Comparison of ENCODE assay signal across 14 mouse cellular contexts in genomic region chr11:75142749-75143148, GRCm38 (mm10). TPM values are rescaled to one million over a fixed set of nuclear protein-coding genes. Genes with fewer than 3 reads are reported as not detected.
DNase-seq lines count a peak whose midpoint lies in the region; ATAC-seq lines count a peak whose summit lies in the region.
"Had no signal": no experiment of that assay in that cellular context is flagged by ENCODE, and none has a peak within 500 bp of the region (broad histone marks: within the 10 kb centered on the region; RNA-seq: fewer than 3 reads in every experiment).

No protein-coding gene starts in this region.

- peaks cover 20% of the 10 kb centered on the region for H3K36me3 ChIP-seq in kidney, embryonic 16.5 days (ENCODE audit: insufficient read depth, low read length)
- no peaks in the 10 kb centered on the region; the same call in 1 of the 2 replicates for H3K36me3 ChIP-seq in embryonic facial prominence, embryonic 11.5 days (replicated peaks; ENCODE audit: control insufficient read depth, insufficient read depth, low read depth, low read length)
- 0 out of 2 replicates have a peak, but pooled peaks cover 5% of the 10 kb centered on the region for H3K36me3 ChIP-seq in intestine, embryonic 15.5 days
- peaks cover 10% of the 10 kb centered on the region; the same call in 1 of the 2 replicates for H3K36me3 ChIP-seq in stomach, embryonic 15.5 days
- H3K36me3 ChIP-seq in heart, embryonic 12.5 days, result peaks cover 26% of the 10 kb centered on the region

- no peak overlapping the region for H3K4me3 ChIP-seq in kidney, embryonic 16.5 days (ENCODE audit: low read length)
- H3K4me3 ChIP-seq in embryonic facial prominence, embryonic 11.5 days (ENCODE audit: low read depth, low read length), result no peak overlapping the region
- H3K4me3 ChIP-seq in intestine, embryonic 15.5 days (replicated peaks), result no peak overlapping the region
- no peak overlapping the region for H3K4me3 ChIP-seq in stomach, embryonic 15.5 days (replicated peaks)
- H3K4me3 ChIP-seq in heart, embryonic 12.5 days, result no peak overlapping the region
- H3K4me3 ChIP-seq: heart, embryonic 15.5 days; megakaryocyte, embryonic 14.5 days had no signal

- H3K4me1 ChIP-seq in kidney, embryonic 16.5 days (ENCODE audit: insufficient read depth, low read length), result peaks cover 68% of the 10 kb centered on the region
- H3K4me1 ChIP-seq in embryonic facial prominence, embryonic 11.5 days (ENCODE audit: control insufficient read depth, insufficient read depth, low read length), result peaks cover 14% of the 10 kb centered on the region
- peaks cover 54% of the 10 kb centered on the region for H3K4me1 ChIP-seq in intestine, embryonic 15.5 days (replicated peaks)
- H3K4me1 ChIP-seq in stomach, embryonic 15.5 days, result peaks cover 54% of the 10 kb centered on the region
- H3K4me1 ChIP-seq in heart, embryonic 12.5 days (replicated peaks), result peaks cover 66% of the 10 kb centered on the region

- H3K27me3 ChIP-seq in kidney, embryonic 16.5 days (ENCODE audit: insufficient read depth, low read length), result no peaks in the 10 kb centered on the region
- no peaks in the 10 kb centered on the region for H3K27me3 ChIP-seq in embryonic facial prominence, embryonic 11.5 days (ENCODE audit: control insufficient read depth, insufficient read depth, low read length)
- H3K27me3 ChIP-seq in intestine, embryonic 15.5 days (replicated peaks), result no peaks in the 10 kb centered on the region
- no peaks in the 10 kb centered on the region for H3K27me3 ChIP-seq in stomach, embryonic 15.5 days (replicated peaks)
- H3K27me3 ChIP-seq in heart, embryonic 12.5 days (replicated peaks), result no peaks in the 10 kb centered on the region
- H3K27me3 ChIP-seq: heart, embryonic 15.5 days; megakaryocyte, embryonic 14.5 days had no signal

- no peak for ATAC-seq in kidney, embryonic 16.5 days (ENCODE audit: low FRiP score, low TSS enrichment)
- no peak for ATAC-seq in embryonic facial prominence, embryonic 11.5 days (replicated peaks; ENCODE audit: insufficient number of reproducible peaks, low FRiP score, low TSS enrichment, low read depth)
- no peak for ATAC-seq in intestine, embryonic 15.5 days
- no peak for ATAC-seq in stomach, embryonic 15.5 days (ENCODE audit: insufficient read depth, low FRiP score, low read depth)
- ATAC-seq in heart, embryonic 12.5 days (ENCODE audit: insufficient number of reproducible peaks, low FRiP score), result no peak
- ATAC-seq: forebrain, embryonic 16.5 days; midbrain, embryonic 16.5 days had no signal

- H3K9me3 ChIP-seq in kidney, embryonic 16.5 days (ENCODE audit: low read length), result no peaks in the 10 kb centered on the region
- H3K9me3 ChIP-seq in embryonic facial prominence, embryonic 11.5 days (replicated peaks; ENCODE audit: control insufficient read depth, low read length), result no peaks in the 10 kb centered on the region
- no peaks in the 10 kb centered on the region for H3K9me3 ChIP-seq in intestine, embryonic 15.5 days
- no peaks in the 10 kb centered on the region for H3K9me3 ChIP-seq in stomach, embryonic 15.5 days
- no peaks in the 10 kb centered on the region for H3K9me3 ChIP-seq in heart, embryonic 12.5 days (replicated peaks)
- H3K9me3 ChIP-seq: heart, embryonic 15.5 days; megakaryocyte, embryonic 14.5 days had no signal

- DNase-seq in kidney, postnatal 4 days, result no peak
- no peak for DNase-seq in embryonic facial prominence, embryonic 11.5 days (ENCODE audit: low spot score)
- no peak for DNase-seq in spleen, adult 12 weeks (ENCODE audit: low spot score)
- DNase-seq: cerebellum, adult 9-11 months; kidney, postnatal 36 days; lung, adult 18-20 months had no signal

- 81% methylated on average over 4 of the region's 4 CpGs for WGBS in kidney, embryonic 16.5 days
- 80% methylated on average over 4 of the region's 4 CpGs for WGBS in embryonic facial prominence, embryonic 11.5 days
- 71% methylated on average over 4 of the region's 4 CpGs for WGBS in intestine, embryonic 15.5 days
- WGBS in stomach, embryonic 15.5 days, result 74% methylated on average over 4 of the region's 4 CpGs
- whole genome bisulfite sequencing in heart, embryonic 12.5 days, result 66% methylated on average over 4 of the region's 4 CpGs

- H3K9ac ChIP-seq in kidney, embryonic 16.5 days (replicated peaks; ENCODE audit: low read length), result no peak overlapping the region
- H3K9ac ChIP-seq in embryonic facial prominence, embryonic 11.5 days (replicated peaks; ENCODE audit: low read length), result no peak overlapping the region
- H3K9ac ChIP-seq in intestine, embryonic 15.5 days, result no peak overlapping the region
- H3K9ac ChIP-seq in stomach, embryonic 15.5 days, result no peak overlapping the region
- no peak overlapping the region for H3K9ac ChIP-seq in heart, embryonic 12.5 days
- H3K9ac ChIP-seq: heart, embryonic 15.5 days had no signal

- peak overlapping the region; percentile 75; the same call in 1 of the 2 replicates for H3K27ac ChIP-seq in kidney, embryonic 16.5 days (ENCODE audit: low read length)
- H3K27ac ChIP-seq in embryonic facial prominence, embryonic 11.5 days (replicated peaks; ENCODE audit: low read depth, low read length), result 0 out of 2 replicates have a peak overlapping the region, but pooled peaks have one; percentile 4
- peak overlapping the region; percentile 83; the same call in 1 of the 2 replicates for H3K27ac ChIP-seq in intestine, embryonic 15.5 days
- peak overlapping the region; percentile 90; the same call in 1 of the 2 replicates for H3K27ac ChIP-seq in stomach, embryonic 15.5 days
- H3K27ac ChIP-seq in heart, embryonic 12.5 days (ENCODE audit: poor library complexity, severe bottlenecking), result no peak overlapping the region

- no peak overlapping the region for H3K4me2 ChIP-seq in kidney, embryonic 16.5 days (replicated peaks; ENCODE audit: low read depth, low read length)
- no peak overlapping the region for H3K4me2 ChIP-seq in embryonic facial prominence, embryonic 11.5 days (ENCODE audit: low read depth, low read length)
- no peak overlapping the region for H3K4me2 ChIP-seq in intestine, embryonic 15.5 days (replicated peaks)
- H3K4me2 ChIP-seq in stomach, embryonic 15.5 days, result no peak overlapping the region
- H3K4me2 ChIP-seq in heart, embryonic 12.5 days, result no peak overlapping the region
- H3K4me2 ChIP-seq: heart, embryonic 15.5 days had no signal

RNA-seq across cellular contexts. Expression of gene Hic1, which starts 26.6 kb away (rescaled TPM):
- polyA plus RNA-seq in kidney, embryonic 16.5 days (2015; fragmentation: Nextera tagmentation; extraction: Ambion mirVana), result 16.1 and 16.2 TPM in 2 replicates
- 3.2 and 3.6 TPM in 2 replicates for polyA plus RNA-seq in embryonic facial prominence, embryonic 11.5 days (2014; fragmentation: Nextera tagmentation; extraction: Ambion mirVana)
- 20.3 and 22.0 TPM in 2 replicates for polyA plus RNA-seq in intestine, embryonic 15.5 days (2015; fragmentation: Nextera tagmentation; extraction: Ambion mirVana)
- 25.3 and 28.0 TPM in 2 replicates for polyA plus RNA-seq in stomach, embryonic 15.5 days (2015; fragmentation: Nextera tagmentation; extraction: Ambion mirVana)
- polyA plus RNA-seq in heart, embryonic 12.5 days (2016; fragmentation: Nextera tagmentation; extraction: Ambion mirVana), result 13.3 and 13.8 TPM in 2 replicates

RNA-seq across cellular contexts. Expression of gene Ovca2, which starts 35.9 kb away (rescaled TPM):
- polyA plus RNA-seq in kidney, embryonic 16.5 days (2015; fragmentation: Nextera tagmentation; extraction: Ambion mirVana), result 26.1 and 26.9 TPM in 2 replicates
- polyA plus RNA-seq in embryonic facial prominence, embryonic 11.5 days (2014; fragmentation: Nextera tagmentation; extraction: Ambion mirVana), result 37.3 and 37.5 TPM in 2 replicates
- polyA plus RNA-seq in intestine, embryonic 15.5 days (2015; fragmentation: Nextera tagmentation; extraction: Ambion mirVana), result 21.3 and 21.4 TPM in 2 replicates
- polyA plus RNA-seq in stomach, embryonic 15.5 days (2015; fragmentation: Nextera tagmentation; extraction: Ambion mirVana), result 21.0 and 22.2 TPM in 2 replicates
- polyA plus RNA-seq in heart, embryonic 12.5 days (2016; fragmentation: Nextera tagmentation; extraction: Ambion mirVana), result 19.4 and 20.5 TPM in 2 replicates

RNA-seq across cellular contexts. Expression of gene Dph1, which starts 48.3 kb away (rescaled TPM):
- polyA plus RNA-seq in kidney, embryonic 16.5 days (2015; fragmentation: Nextera tagmentation; extraction: Ambion mirVana), result 28.2 and 28.4 TPM in 2 replicates
- 20.0 and 23.2 TPM in 2 replicates for polyA plus RNA-seq in embryonic facial prominence, embryonic 11.5 days (2014; fragmentation: Nextera tagmentation; extraction: Ambion mirVana)
- polyA plus RNA-seq in intestine, embryonic 15.5 days (2015; fragmentation: Nextera tagmentation; extraction: Ambion mirVana), result 23.4 and 23.8 TPM in 2 replicates
- polyA plus RNA-seq in stomach, embryonic 15.5 days (2015; fragmentation: Nextera tagmentation; extraction: Ambion mirVana), result 18.4 and 21.3 TPM in 2 replicates
- 23.3 and 23.5 TPM in 2 replicates for polyA plus RNA-seq in heart, embryonic 12.5 days (2016; fragmentation: Nextera tagmentation; extraction: Ambion mirVana)

RNA-seq across cellular contexts. Expression of gene Rtn4rl1, which starts 50.8 kb away (rescaled TPM):
- 3.8 and 5.0 TPM in 2 replicates for polyA plus RNA-seq in kidney, embryonic 16.5 days (2015; fragmentation: Nextera tagmentation; extraction: Ambion mirVana)
- 2.0 and 2.6 TPM in 2 replicates for polyA plus RNA-seq in embryonic facial prominence, embryonic 11.5 days (2014; fragmentation: Nextera tagmentation; extraction: Ambion mirVana)
- 1.7 and 1.8 TPM in 2 replicates for polyA plus RNA-seq in intestine, embryonic 15.5 days (2015; fragmentation: Nextera tagmentation; extraction: Ambion mirVana)
- 2.2 and 2.3 TPM in 2 replicates for polyA plus RNA-seq in stomach, embryonic 15.5 days (2015; fragmentation: Nextera tagmentation; extraction: Ambion mirVana)
- 16.3 and 16.8 TPM in 2 replicates for polyA plus RNA-seq in heart, embryonic 12.5 days (2016; fragmentation: Nextera tagmentation; extraction: Ambion mirVana)
